Mouse (Mus musculus) testis, postnatal 14 days (tissue): ENCODE measurements around the gene Slc25a21.

Experiments used
- DNase-seq: peaks from one replicate; pipeline ENCODE4 v3.0.0; 2021; ENCODE audit warnings: low spot score

The Slc25a21 gene

GRCm38 (mm10) chr12:56877796-56878195 is 319.5 kb downstream of the Slc25a21 start:
- DNase-seq: no peak

GRCm38 (mm10) chr12:56876549-56876948 is 320.7 kb downstream of the Slc25a21 start:
- no peak for DNase-seq

GRCm38 (mm10) chr12:56873204-56873603 is 324.1 kb downstream of the Slc25a21 start:
- no peak for DNase-seq

- DNase-seq: no peak
Observed at GRCm38 (mm10) chr12:56870569-56870968, 326.7 kb downstream of the Slc25a21 start.

GRCm38 (mm10) chr12:56863873-56864562 is 333.3 kb downstream of the Slc25a21 start:
- DNase-seq: no peak

- DNase-seq: no peak
Observed at GRCm38 (mm10) chr12:56852679-56853078, 344.6 kb downstream of the Slc25a21 start.

- DNase-seq: no peak
Observed at GRCm38 (mm10) chr12:56851464-56851863, 345.8 kb downstream of the Slc25a21 start.

- DNase-seq: no peak
Observed at GRCm38 (mm10) chr12:56829945-56830344, 367.3 kb downstream of the Slc25a21 start.

- no peak for DNase-seq
Observed at GRCm38 (mm10) chr12:56829455-56829883, 367.8 kb downstream of the Slc25a21 start.

- DNase-seq: no peak
Observed at GRCm38 (mm10) chr12:56827808-56828384, 369.4 kb downstream of the Slc25a21 start.

- DNase-seq: no peak
Observed at GRCm38 (mm10) chr12:56824688-56825087, 372.6 kb downstream of the Slc25a21 start.

GRCm38 (mm10) chr12:56822122-56822521 is 375.1 kb downstream of the Slc25a21 start:
- no peak for DNase-seq

- no peak for DNase-seq
Observed at GRCm38 (mm10) chr12:56820604-56821003, 376.7 kb downstream of the Slc25a21 start.

- DNase-seq: no peak
Observed at GRCm38 (mm10) chr12:56807483-56807882, 389.8 kb downstream of the Slc25a21 start.

GRCm38 (mm10) chr12:56807078-56807477 is 390.2 kb downstream of the Slc25a21 start:
- DNase-seq: no peak

- no peak for DNase-seq
Observed at GRCm38 (mm10) chr12:56804487-56804886, 392.8 kb downstream of the Slc25a21 start.

- peak; percentile 48 for DNase-seq
Observed at GRCm38 (mm10) chr12:56798641-56799415, 398.4 kb downstream of the Slc25a21 start.

GRCm38 (mm10) chr12:56789236-56789635 is 408.0 kb downstream of the Slc25a21 start:
- DNase-seq: no peak

GRCm38 (mm10) chr12:56785250-56785649 is 412.0 kb downstream of the Slc25a21 start:
- no peak for DNase-seq

- no peak for DNase-seq
Observed at GRCm38 (mm10) chr12:56781196-56781595, 416.1 kb downstream of the Slc25a21 start.

- no peak for DNase-seq
Observed at GRCm38 (mm10) chr12:56779621-56780020, 417.7 kb downstream of the Slc25a21 start.

- no peak for DNase-seq
Observed at GRCm38 (mm10) chr12:56773941-56774340, 423.3 kb downstream of the Slc25a21 start.

GRCm38 (mm10) chr12:56769421-56769820 is 427.9 kb downstream of the Slc25a21 start:
- DNase-seq: no peak
